Comparison of ENCODE assay signal across 20 mouse cellular contexts in genomic region chr4:116693785-116694184, GRCm38 (mm10).
"Had no signal": no experiment of that assay in that cellular context is flagged by ENCODE, and none has a peak within 500 bp of the region (broad histone marks: within the 10 kb centered on the region; RNA-seq: fewer than 3 reads in every experiment).

No protein-coding gene starts in this region.

- H3K4me3 ChIP-seq: lung, embryonic 15.5 days; midbrain, embryonic 10.5 days; midbrain, embryonic 13.5 days; myocyte; neural tube, embryonic 13.5 days; neural tube, embryonic 15.5 days had no signal

- H3K9ac ChIP-seq: liver, postnatal 0 days; lung, embryonic 15.5 days; midbrain, embryonic 13.5 days; neural tube, embryonic 13.5 days; neural tube, embryonic 15.5 days had no signal

- DNase-seq: liver, postnatal 0 days; lung, adult 2 months; lung, postnatal 14 days; lung, postnatal 36 days; retina, postnatal 1 day; right cerebral cortex, adult 18-20 months; right cerebral cortex, postnatal 25 days; right cerebral cortex, postnatal 4 days; spleen, adult 18-20 months; thymus, adult 2 months; thymus, postnatal 25 days; thymus, postnatal 4 days had no signal

- H3K27ac ChIP-seq: lung, embryonic 15.5 days; midbrain, embryonic 10.5 days; midbrain, embryonic 13.5 days; neural tube, embryonic 13.5 days; neural tube, embryonic 15.5 days had no signal

- H3K9me3 ChIP-seq: lung, embryonic 15.5 days; midbrain, embryonic 10.5 days; midbrain, embryonic 13.5 days; neural tube, embryonic 13.5 days; neural tube, embryonic 15.5 days had no signal

- H3K4me2 ChIP-seq: lung, embryonic 15.5 days; midbrain, embryonic 13.5 days; neural tube, embryonic 13.5 days; neural tube, embryonic 15.5 days had no signal

- H3K27me3 ChIP-seq: lung, embryonic 15.5 days; midbrain, embryonic 13.5 days; neural tube, embryonic 13.5 days; neural tube, embryonic 15.5 days had no signal

- H3K4me1 ChIP-seq: lung, embryonic 15.5 days; midbrain, embryonic 10.5 days; midbrain, embryonic 13.5 days; neural tube, embryonic 13.5 days; neural tube, embryonic 15.5 days had no signal

- ATAC-seq: liver, postnatal 0 days; lung, postnatal 0 days; midbrain, embryonic 13.5 days; midbrain, embryonic 16.5 days had no signal
